Mouse (Mus musculus) liver, adult 2 months (tissue): ENCODE measurements around the gene Nog.

ENCODE experiments used
- CTCF ChIP-seq: fragments of 200-500 bp; IDR thresholded peaks from 2 replicates; pipeline ENCODE4 v1.5.1; 2011; ENCODE audit warnings: low read depth, low read length, control low read depth
- POLR2A ChIP-seq: fragments of 200-500 bp; IDR thresholded peaks from 2 replicates; pipeline ENCODE4 v1.6.1; 2011; ENCODE audit warnings: low read length, control low read depth; ENCODE audit not compliant: insufficient read depth; ENCODE audit errors: extremely low read depth

GRCm38 (mm10) chr11:89301331-89302055 lies 639 bp downstream of the Nog start:
- TF ChIP-seq CTCF = no peak
- no peak for TF ChIP-seq POLR2A
